Comparison of ENCODE assay signal across 20 mouse cellular contexts in the genomic region with DNA sequence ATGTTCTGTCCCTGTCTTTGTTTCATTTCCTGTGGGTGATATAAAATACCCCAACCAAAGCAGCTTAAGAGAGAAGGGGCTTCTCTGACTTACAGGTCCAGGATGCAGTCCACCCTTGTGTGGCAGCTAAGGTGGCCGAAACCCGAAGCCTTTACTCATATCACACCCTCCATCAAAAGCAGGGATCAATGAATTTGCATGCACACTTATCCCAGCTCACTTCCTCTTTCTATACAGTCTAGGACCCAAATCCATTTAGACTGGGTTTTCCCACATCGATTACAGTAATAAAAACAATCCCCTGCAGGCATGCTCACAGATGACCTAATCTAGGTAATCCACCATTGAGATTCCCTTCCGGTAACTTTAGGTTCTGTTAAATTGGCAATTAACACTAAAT. TPM values are rescaled to one million over a fixed set of nuclear protein-coding genes. Genes with fewer than 3 reads are reported as not detected.
"Had no signal": no experiment of that assay in that cellular context is flagged by ENCODE, and none has a peak within 500 bp of the region (broad histone marks: within the 10 kb centered on the region; RNA-seq: fewer than 3 reads in every experiment).

No protein-coding gene starts in this region.

- H3K4me1 ChIP-seq: neural tube, embryonic 12.5 days; neural tube, embryonic 13.5 days; neural tube, embryonic 15.5 days; stomach, embryonic 15.5 days had no signal

- H3K4me2 ChIP-seq: neural tube, embryonic 12.5 days; neural tube, embryonic 13.5 days; neural tube, embryonic 15.5 days; stomach, embryonic 15.5 days had no signal

- DNase-seq: retina, postnatal 1 day; right cerebral cortex, adult 18-20 months; right cerebral cortex, postnatal 14 days; right cerebral cortex, postnatal 25 days; right cerebral cortex, postnatal 4 days; spleen, adult 18-20 months; thymus, adult 18-20 months; thymus, adult 2 months; thymus, postnatal 14 days; thymus, postnatal 25 days; thymus, postnatal 36 days; thymus, postnatal 4 days had no signal

- H3K4me3 ChIP-seq: neural tube, embryonic 12.5 days; neural tube, embryonic 13.5 days; neural tube, embryonic 15.5 days; stomach, embryonic 15.5 days had no signal

- H3K9me3 ChIP-seq: neural tube, embryonic 12.5 days; neural tube, embryonic 13.5 days; neural tube, embryonic 15.5 days; stomach, embryonic 15.5 days had no signal

- H3K9ac ChIP-seq: neural tube, embryonic 12.5 days; neural tube, embryonic 13.5 days; neural tube, embryonic 15.5 days; stomach, embryonic 15.5 days had no signal

- H3K36me3 ChIP-seq: neural tube, embryonic 12.5 days; neural tube, embryonic 13.5 days; neural tube, embryonic 15.5 days; stomach, embryonic 15.5 days had no signal

- H3K27ac ChIP-seq: neural tube, embryonic 12.5 days; neural tube, embryonic 13.5 days; neural tube, embryonic 15.5 days; stomach, embryonic 15.5 days; stomach, postnatal 0 days had no signal

- H3K27me3 ChIP-seq: neural tube, embryonic 12.5 days; neural tube, embryonic 13.5 days; neural tube, embryonic 15.5 days; stomach, embryonic 15.5 days had no signal

RNA-seq across cellular contexts. Expression of gene Il2ra, which starts 43.9 kb away (rescaled TPM):
- polyA plus RNA-seq: neural tube, embryonic 12.5 days; neural tube, embryonic 14.5 days; neural tube, embryonic 15.5 days; stomach, embryonic 14.5 days; stomach, embryonic 16.5 days; stomach, postnatal 0 days had no signal
